Mouse (Mus musculus) cerebellum, adult (tissue): Measurements from ENCODE around the gene ccdc198.

Experiments
- ATAC-seq: cut with Nextera tagmentation; 2 replicates; pipeline ENCODE4 v1.9.2; 2017; ENCODE audit warnings: mild to moderate bottlenecking, moderate library complexity, mixed read lengths; ENCODE audit not compliant: insufficient number of reproducible peaks, low FRiP score, low TSS enrichment

Gene ccdc198

DNA sequence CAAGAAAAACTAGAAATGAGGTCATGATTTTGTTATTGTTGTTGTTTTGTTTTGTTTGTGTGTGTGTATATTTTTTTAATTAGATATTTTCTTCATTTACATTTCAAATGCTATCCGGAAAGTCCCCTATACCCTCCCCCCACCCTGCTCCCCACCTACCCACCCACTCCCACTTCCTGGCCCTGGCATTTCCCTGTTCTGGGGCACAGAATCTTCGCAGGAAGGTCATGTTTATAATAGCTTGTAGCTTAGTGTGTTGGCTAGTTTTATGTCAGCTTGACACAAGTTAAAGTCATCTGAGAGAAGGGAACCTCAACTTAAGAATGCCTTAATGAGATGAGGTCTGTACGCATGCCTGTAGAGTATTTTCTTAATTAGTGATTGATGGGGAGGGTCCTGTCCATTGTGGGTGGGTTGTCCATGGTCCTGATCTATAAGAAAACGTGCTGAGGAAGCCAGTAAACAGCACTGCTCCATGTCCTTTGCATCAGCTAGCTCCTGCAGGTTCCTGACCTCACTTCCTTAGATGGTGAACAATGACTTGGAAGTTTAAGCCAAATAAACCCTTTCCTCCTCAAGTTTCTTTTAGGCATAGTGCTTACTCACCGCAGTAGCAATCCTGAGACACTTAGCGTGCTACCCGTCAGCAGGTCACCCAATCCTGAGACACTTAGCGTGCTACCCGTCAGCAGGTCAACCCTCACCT is 44.0 kb downstream of the ccdc198 start:
- ATAC-seq: no peak

DNA sequence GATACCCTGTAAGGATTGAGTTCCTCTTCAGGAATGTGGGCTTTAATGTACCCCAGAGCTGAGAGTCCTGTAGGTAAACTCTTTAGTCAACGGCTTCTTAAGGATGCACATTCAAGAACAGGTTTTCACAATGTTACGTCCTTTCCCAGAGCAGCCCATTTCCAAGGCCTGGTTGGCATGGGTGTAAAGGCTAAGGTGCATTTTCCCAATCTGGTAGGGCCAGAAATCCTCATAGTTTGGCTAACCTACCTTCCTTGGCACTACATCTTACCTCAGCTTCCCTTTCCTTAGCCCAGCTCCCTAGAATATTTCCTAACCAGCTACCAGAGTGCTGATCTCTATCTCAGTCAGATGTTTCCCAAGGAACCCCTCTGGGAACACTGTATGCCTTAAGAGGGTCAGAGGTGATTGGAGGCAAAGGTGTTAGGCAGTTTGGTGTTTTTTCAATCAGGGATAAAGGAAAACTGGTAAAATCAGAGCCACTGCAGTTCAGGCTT is 48.2 kb downstream of the ccdc198 start:
- no peak for ATAC-seq

DNA sequence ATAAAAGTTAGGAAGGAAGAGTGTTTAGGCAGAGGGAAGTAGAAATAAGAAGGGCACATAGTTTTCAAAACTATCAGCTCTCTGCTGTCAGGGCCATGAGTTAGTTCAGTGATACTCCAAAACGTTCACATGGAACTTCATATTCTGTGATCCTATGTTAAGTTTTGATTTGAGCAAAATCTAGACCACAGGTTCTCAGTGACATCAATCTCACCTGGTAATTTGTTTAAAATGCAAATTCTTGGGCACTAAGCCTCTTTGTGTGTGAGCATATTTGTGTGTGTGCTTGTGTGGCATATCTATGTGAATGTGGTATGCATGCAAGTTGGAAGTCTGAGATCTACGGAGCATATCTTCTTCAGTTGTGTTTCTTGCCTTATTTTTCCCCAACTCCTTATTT is 59.0 kb downstream of the ccdc198 start:
- ATAC-seq: no peak

DNA sequence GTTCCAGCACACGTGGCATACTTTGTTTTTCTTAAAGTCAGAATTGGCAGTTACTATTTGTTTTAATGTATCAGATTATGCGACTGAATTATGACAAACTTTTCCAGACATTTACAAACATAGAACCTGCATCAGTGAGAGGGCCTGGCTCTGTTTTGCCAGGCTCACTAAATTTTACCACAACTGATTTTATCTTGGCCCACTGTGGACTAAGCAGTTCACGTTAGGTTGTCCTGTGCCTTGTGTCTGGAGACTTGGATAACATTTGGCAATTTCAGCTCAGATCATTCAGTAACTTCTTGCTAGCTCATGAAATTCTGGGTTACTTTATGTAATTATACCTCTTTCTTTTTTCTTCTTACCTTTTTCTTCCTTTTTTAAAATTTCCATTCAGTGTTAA is 65.5 kb downstream of the ccdc198 start:
- no peak for ATAC-seq

DNA sequence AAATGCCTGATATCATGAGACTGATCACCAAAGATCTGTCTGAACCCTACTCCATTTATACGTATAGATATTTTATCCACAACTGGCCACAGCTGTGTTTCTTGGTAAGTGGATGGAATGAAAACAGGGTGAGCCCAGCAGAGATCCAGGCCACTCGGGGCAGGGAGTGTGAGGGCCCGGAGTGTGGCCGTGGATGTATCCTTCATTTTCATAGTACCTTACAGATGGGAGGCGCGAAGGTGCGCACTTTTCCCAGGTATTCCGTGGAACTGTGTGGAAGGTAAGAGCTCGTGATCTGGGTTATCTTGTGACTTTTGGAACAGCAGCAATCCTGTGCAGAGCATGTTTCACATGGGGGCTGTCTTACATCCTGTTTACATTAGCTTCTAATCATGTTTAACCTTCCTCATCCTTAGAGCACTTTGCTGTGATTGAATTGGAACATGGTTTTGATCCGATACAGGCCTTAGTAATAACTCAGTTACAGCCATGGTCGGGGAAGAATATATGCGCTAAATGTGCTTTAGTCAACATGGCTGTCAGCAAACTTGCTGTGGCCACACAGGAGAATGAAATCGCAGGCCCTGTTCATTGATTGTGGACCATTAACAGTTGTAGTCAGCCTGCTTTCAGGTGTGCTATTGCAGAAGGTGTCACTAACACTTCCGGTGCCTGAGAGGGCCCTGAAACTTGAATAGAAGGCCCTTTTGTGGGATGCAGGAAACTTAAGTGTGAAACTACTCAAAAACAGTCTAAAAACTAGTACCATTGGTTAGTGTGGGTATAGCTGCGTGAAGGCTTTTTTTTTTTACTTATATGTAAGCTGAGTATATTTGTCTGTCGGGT is 71.8 kb downstream of the ccdc198 start:
- ATAC-seq: no peak

DNA sequence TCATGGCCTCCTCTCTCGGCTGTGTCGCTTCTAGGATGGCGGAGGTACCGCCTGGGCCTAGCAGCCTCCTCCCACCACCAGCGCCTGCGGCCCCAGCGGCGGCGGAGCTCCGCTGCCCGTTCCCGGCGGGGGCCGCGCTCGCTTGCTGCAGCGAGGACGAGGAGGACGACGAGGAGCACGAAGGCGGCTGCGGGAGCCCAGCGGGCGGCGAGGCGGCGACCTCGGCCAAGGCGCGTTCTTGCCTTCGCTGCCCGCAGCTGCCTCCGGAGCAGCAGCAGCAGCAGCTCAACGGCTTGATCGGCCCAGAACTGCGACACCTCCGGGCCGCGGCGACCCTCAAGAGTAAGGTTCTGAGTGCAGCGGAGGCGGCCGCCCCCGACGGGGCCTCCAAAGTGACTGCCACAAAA is 72.7 kb downstream of the ccdc198 start:
- peak; percentile 69 for ATAC-seq

DNA sequence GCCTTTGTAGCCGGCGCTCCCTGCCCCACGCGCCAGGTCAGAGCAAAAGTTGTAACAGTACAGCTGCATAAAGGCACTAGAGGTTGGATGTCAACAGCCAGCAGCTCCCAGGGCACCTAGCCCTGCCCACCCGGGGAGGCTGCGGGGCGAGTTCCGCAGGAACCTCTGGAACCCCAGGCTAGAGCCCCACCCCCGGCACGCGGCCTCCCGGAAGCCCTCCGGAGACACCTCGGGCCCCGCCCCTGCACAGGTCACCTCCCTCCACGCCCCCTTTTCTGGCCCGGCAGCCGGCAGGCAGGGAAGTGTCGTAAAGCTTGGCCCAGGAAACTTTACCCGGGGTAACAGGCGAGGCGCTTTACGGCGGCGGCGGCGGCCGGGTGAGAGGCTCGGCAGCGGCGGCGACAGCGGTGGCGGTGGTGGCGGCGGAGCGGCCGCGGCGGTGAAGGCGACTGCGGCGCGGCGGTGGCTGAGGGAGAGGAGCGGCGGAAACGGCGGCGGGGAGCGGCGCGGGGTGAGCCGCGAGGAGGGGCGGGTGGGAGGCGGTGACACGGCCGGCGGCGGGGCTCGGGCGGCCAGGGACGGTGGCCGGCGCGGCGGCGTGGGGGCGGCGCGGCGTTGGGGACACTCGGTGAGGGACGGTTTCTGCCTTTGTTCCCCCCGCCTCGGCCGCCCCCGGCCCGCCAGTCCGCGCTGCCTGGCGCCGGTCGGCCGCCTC is 73.2 kb downstream of the ccdc198 start, which contains the start of gene Naa30:
Gene Naa30 (plus strand): TSS at position 360 of the 715 bp plus-strand sequence.
- ATAC-seq: peak; percentile 90

DNA sequence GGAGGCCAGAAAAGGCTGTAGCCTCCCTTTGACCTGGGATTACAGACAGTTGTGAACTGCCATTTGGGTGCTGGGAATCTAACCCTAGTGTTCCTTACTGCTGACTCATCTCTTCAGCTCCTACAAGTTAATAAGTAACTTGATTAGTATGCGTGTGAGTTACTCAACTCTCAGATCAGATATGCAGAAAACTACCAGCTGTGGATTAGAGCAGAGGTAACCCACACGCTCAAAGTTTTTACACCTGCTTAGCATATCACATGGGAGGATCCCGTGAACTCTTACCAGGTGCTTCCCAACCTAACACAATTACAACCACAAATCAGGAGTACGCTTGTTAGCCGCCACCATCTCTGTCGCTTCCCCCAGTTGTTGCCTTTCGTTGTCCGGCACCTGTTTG is 74.0 kb downstream of the ccdc198 start:
- peak; percentile 19; the same call in 1 of the 2 replicates for ATAC-seq
